Mouse (Mus musculus): ENCODE data around the gene Gcnt1. TPM values are rescaled to one million over a fixed set of nuclear protein-coding genes. Genes with fewer than 3 reads are reported as not detected.

Gene Gcnt1
- polyA plus RNA-seq, 1 experiment from 2014 or later, result 1.1 TPM

GRCm38 (mm10) chr19:17344881-17345280 is 27.8 kb downstream of the Gcnt1 start:
- Histone ChIP-seq H3K4me3 (ENCODE audit: low read depth, low read length) (no peak overlapping the region), H3K4me1 (replicated peaks; ENCODE audit: control insufficient read depth, insufficient read depth, low read length) (no peaks in the 10 kb centered on the region), H3K4me2 (replicated peaks; ENCODE audit: low read depth) (no peak overlapping the region), H3K27ac (ENCODE audit: low read depth, low read length) (no peak overlapping the region), H3K27me3 (replicated peaks; ENCODE audit: control insufficient read depth, insufficient read depth, low read length) (no peaks in the 10 kb centered on the region), H3K9me3 (ENCODE audit: control insufficient read depth) (no peaks in the 10 kb centered on the region), H3K36me3 (ENCODE audit: control insufficient read depth, insufficient read depth) (no peaks in the 10 kb centered on the region), H3K9ac (ENCODE audit: low read depth, low read length) (no peak overlapping the region)
- ATAC-seq, result no peak
- 86% methylated on average over 7 of the region's 7 CpGs for WGBS
- no peak for TF ChIP-seq CTCF (IDR thresholded peaks at IDR 0.05; ENCODE audit: low read depth)

- no peak for TF ChIP-seq CTCF (IDR thresholded peaks at IDR 0.05; ENCODE audit: low read depth)
- Histone ChIP-seq H3K4me2 (replicated peaks; ENCODE audit: low read depth) (no peak overlapping the region), H3K27me3 (replicated peaks; ENCODE audit: control insufficient read depth, insufficient read depth, low read length) (no peaks in the 10 kb centered on the region), H3K4me1 (replicated peaks; ENCODE audit: control insufficient read depth, insufficient read depth, low read length) (no peaks in the 10 kb centered on the region), H3K27ac (ENCODE audit: low read depth, low read length) (no peak overlapping the region), H3K9me3 (ENCODE audit: control insufficient read depth) (no peaks in the 10 kb centered on the region), H3K9ac (ENCODE audit: low read depth, low read length) (no peak overlapping the region), H3K36me3 (ENCODE audit: control insufficient read depth, insufficient read depth) (no peaks in the 10 kb centered on the region), H3K4me3 (ENCODE audit: low read depth, low read length) (no peak overlapping the region)
- 96% methylated on average over 2 of the region's 2 CpGs for WGBS
- no peak for ATAC-seq
These were observed 33.1 kb downstream of the Gcnt1 start for GRCm38 (mm10) chr19:17339563-17339962.

- ATAC-seq, result no peak
- 25% methylated on average over 7 of the region's 7 CpGs for WGBS
- H3K4me3 ChIP-seq (ENCODE audit: low read depth, low read length), result no peak overlapping the region
- no peak overlapping the region for H3K9ac ChIP-seq (ENCODE audit: low read depth, low read length)
- no peak overlapping the region for H3K4me2 ChIP-seq (replicated peaks; ENCODE audit: low read depth)
- H3K27ac ChIP-seq (ENCODE audit: low read depth, low read length), result no peak overlapping the region
- no peaks in the 10 kb centered on the region for H3K36me3 ChIP-seq (ENCODE audit: control insufficient read depth, insufficient read depth)
- no peaks in the 10 kb centered on the region for H3K27me3 ChIP-seq (replicated peaks; ENCODE audit: control insufficient read depth, insufficient read depth, low read length)
- H3K9me3 ChIP-seq (ENCODE audit: control insufficient read depth), result no peaks in the 10 kb centered on the region
- TF ChIP-seq CTCF (IDR thresholded peaks at IDR 0.05; ENCODE audit: low read depth), result no peak
- H3K4me1 ChIP-seq (replicated peaks; ENCODE audit: control insufficient read depth, insufficient read depth, low read length), result no peaks in the 10 kb centered on the region
These were observed 35.5 kb downstream of the Gcnt1 start for GRCm38 (mm10) chr19:17337057-17337679.

- no peaks in the 10 kb centered on the region for H3K4me1 ChIP-seq (replicated peaks; ENCODE audit: control insufficient read depth, insufficient read depth, low read length)
- no peaks in the 10 kb centered on the region for H3K9me3 ChIP-seq (ENCODE audit: control insufficient read depth)
- H3K27me3 ChIP-seq (replicated peaks; ENCODE audit: control insufficient read depth, insufficient read depth, low read length), result no peaks in the 10 kb centered on the region
- TF ChIP-seq CTCF (IDR thresholded peaks at IDR 0.05; ENCODE audit: low read depth), result no peak
- no peaks in the 10 kb centered on the region for H3K36me3 ChIP-seq (ENCODE audit: control insufficient read depth, insufficient read depth)
- no peak overlapping the region for H3K4me3 ChIP-seq (ENCODE audit: low read depth, low read length)
- no peak overlapping the region for H3K4me2 ChIP-seq (replicated peaks; ENCODE audit: low read depth)
- ATAC-seq, result no peak
- H3K27ac ChIP-seq (ENCODE audit: low read depth, low read length), result no peak overlapping the region
- 52% methylated on average over 7 of the region's 7 CpGs for WGBS
- no peak overlapping the region for H3K9ac ChIP-seq (ENCODE audit: low read depth, low read length)
These were observed 36.0 kb downstream of the Gcnt1 start for GRCm38 (mm10) chr19:17336646-17337045.

GRCm38 (mm10) chr19:17334644-17335333 is 37.9 kb downstream of the Gcnt1 start:
- H3K27ac ChIP-seq (ENCODE audit: low read depth, low read length), result no peak overlapping the region
- WGBS, result 68% methylated on average over 12 of the region's 12 CpGs

GRCm38 (mm10) chr19:17333043-17333442 is 39.6 kb downstream of the Gcnt1 start:
- TF ChIP-seq CTCF (IDR thresholded peaks at IDR 0.05; ENCODE audit: low read depth), result no peak
- Histone ChIP-seq H3K36me3 (ENCODE audit: control insufficient read depth, insufficient read depth) (no peaks in the 10 kb centered on the region), H3K27me3 (replicated peaks; ENCODE audit: control insufficient read depth, insufficient read depth, low read length) (no peaks in the 10 kb centered on the region), H3K4me2 (replicated peaks; ENCODE audit: low read depth) (no peak overlapping the region), H3K4me1 (replicated peaks; ENCODE audit: control insufficient read depth, insufficient read depth, low read length) (no peaks in the 10 kb centered on the region), H3K9ac (ENCODE audit: low read depth, low read length) (no peak overlapping the region), H3K4me3 (ENCODE audit: low read depth, low read length) (no peak overlapping the region), H3K27ac (ENCODE audit: low read depth, low read length) (no peak overlapping the region), H3K9me3 (ENCODE audit: control insufficient read depth) (no peaks in the 10 kb centered on the region)
- ATAC-seq, result no peak
- 41% methylated on average over 7 of the region's 7 CpGs for WGBS

More at GRCm38 (mm10) chr19:17334644-17335333, 37.9 kb downstream of the Gcnt1 start:
- ATAC-seq, result no peak
- no peak for TF ChIP-seq CTCF (IDR thresholded peaks at IDR 0.05; ENCODE audit: low read depth)
- Histone ChIP-seq H3K9me3 (ENCODE audit: control insufficient read depth) (no peaks in the 10 kb centered on the region), H3K27me3 (replicated peaks; ENCODE audit: control insufficient read depth, insufficient read depth, low read length) (no peaks in the 10 kb centered on the region), H3K9ac (ENCODE audit: low read depth, low read length) (no peak overlapping the region), H3K4me2 (replicated peaks; ENCODE audit: low read depth) (no peak overlapping the region; the same call in 1 of the 2 replicates), H3K36me3 (ENCODE audit: control insufficient read depth, insufficient read depth) (no peaks in the 10 kb centered on the region), H3K4me3 (ENCODE audit: low read depth, low read length) (no peak overlapping the region), H3K4me1 (replicated peaks; ENCODE audit: control insufficient read depth, insufficient read depth, low read length) (no peaks in the 10 kb centered on the region)

All from intestine, postnatal 0 days (tissue).